Mouse (Mus musculus): ENCODE measurements around the gene Fancd2os. TPM values are rescaled to one million over a fixed set of nuclear protein-coding genes. Genes with fewer than 3 reads are reported as not detected.
A peak's percentile ranks its signal among the peaks of the same experiment; 100 is the strongest.

Fancd2os gene
- total RNA-seq, 2 experiments from 2014 or later: not detected

DNA sequence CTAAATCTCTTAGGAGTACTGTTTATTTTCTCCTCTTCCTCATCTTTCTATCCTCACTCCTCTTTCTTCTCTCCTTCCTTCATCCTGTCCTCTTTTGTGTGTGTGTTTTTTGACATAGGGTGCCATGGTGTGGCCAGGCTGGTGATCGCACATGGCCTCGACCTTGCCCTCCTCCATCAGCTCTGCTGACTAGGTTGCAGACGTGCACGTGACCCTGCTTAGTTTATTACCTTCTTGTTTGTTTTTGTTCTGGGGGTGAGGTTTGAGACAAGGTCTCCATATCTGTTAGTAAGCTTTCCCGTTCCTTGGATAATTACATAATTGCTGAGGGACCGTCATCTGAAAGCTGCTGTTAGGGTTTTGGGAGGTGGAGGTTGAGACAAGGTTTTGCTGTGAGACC lies 8.4 kb upstream of the Fancd2os start:
- intact Hi-C loops (cut with DNase I): no loop called here
- no peak for DNase-seq

GRCm38 (mm10) chr6:113605224-113605545 lies 4.7 kb upstream of the Fancd2os start:
- DNase-seq: no peak
- intact Hi-C loops (cut with DNase I): no loop called here

- peak; percentile 77 to 84 for DNase-seq
- intact Hi-C loops (cut with DNase I): no loop called here
Measured at GRCm38 (mm10) chr6:113604432-113605223, 4.1 kb upstream of the Fancd2os start, which contains the start of gene Brk1. Gene Brk1 (plus strand): TSS chr6:113604772.

- no peak for DNase-seq
- intact Hi-C loops (cut with DNase I): no loop called here
Measured at GRCm38 (mm10) chr6:113603993-113604392, 3.5 kb upstream of the Fancd2os start.

- intact Hi-C loops (cut with DNase I): no loop called here
- DNase-seq: no peak
Measured at GRCm38 (mm10) chr6:113602821-113603220, 2.3 kb upstream of the Fancd2os start.

GRCm38 (mm10) chr6:113599833-113600232 lies 682 bp downstream of the Fancd2os start:
- DNase-seq: no peak
- intact Hi-C loops (cut with DNase I): no loop called here

- intact Hi-C loops (cut with DNase I): no loop called here
- DNase-seq: no peak
Measured at GRCm38 (mm10) chr6:113597945-113598344, 2.6 kb downstream of the Fancd2os start.

DNA sequence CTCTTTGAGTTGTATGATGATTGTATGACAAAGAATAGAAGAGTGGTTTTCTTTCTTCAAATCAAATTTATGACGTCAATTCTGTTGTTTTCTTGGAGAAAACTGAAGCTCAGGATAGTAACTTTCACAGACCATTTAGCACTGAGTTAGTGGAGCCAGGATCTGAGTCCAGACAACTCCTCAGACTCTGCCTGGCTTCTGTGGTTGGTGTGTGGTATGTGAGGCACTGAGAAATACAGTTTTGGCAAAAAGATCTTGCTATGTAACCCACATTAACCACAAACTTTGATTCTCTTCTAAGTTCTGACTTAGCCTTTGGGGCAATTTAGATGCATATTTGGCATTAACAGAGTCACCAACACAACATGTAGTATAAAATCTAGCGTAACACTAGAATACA lies 7.9 kb downstream of the Fancd2os start:
- DNase-seq: no peak
- intact Hi-C loops (cut with DNase I): no loop called here

DNA sequence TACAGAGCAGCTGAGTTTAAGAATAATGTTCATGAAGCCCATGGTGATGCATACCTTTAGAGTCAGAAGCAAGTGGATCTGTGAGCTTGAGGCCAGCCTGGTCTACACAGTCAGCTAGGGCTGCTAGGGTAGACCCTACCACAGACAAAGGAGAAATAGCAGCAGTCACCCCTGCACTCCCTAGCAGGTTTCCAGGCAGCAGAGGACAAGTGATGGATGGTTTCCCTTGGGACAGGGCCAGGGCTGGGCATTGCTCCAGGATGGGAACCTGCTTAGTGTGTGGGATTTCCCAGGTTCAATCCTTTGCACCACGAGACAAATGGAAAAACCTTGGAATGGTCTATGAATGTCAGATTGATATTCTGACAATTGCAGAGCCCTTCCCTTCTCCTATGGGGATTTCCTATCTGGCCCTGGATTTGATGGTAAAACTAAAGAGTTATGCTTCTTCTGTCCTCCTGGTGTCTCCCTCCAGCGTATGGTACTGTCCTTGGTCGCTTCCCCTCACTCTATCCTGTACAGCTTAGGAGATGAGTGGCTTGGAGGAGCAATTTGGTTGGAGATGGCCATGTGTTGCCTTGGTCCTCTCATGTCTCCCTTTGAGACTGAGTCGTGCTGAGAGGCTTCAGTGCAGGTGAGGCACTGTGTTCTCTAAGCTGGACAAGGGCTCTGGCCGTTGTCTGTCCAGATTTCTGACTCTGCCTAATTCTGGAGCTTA lies 13.9 kb downstream of the Fancd2os start:
- no peak for DNase-seq
- intact Hi-C loops (cut with DNase I): no loop called here

- no peak for DNase-seq
- intact Hi-C loops (cut with DNase I): no loop called here
Measured at GRCm38 (mm10) chr6:113585065-113585464, 15.4 kb downstream of the Fancd2os start.

DNA sequence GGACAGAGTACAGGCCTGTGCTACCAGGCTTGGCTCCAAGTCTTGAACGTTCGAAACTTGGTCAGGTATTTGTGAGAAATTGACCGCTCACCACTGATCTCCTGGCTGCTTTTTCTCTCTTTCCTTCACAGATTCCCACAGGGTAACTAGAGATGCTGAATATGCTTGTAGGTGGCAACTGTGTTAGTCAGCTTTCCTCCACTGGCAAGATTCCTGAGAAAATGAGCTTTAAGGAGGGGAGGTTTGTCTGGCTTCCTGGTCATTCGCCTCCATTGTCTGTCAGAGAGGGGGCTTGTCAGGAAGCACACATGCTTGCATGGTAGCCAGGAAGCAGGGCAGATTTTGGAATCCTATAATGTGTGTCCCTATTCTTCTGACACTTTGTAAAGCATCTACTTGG lies 17.5 kb downstream of the Fancd2os start:
- no peak for DNase-seq
- intact Hi-C loops (cut with DNase I): no loop called here

DNA sequence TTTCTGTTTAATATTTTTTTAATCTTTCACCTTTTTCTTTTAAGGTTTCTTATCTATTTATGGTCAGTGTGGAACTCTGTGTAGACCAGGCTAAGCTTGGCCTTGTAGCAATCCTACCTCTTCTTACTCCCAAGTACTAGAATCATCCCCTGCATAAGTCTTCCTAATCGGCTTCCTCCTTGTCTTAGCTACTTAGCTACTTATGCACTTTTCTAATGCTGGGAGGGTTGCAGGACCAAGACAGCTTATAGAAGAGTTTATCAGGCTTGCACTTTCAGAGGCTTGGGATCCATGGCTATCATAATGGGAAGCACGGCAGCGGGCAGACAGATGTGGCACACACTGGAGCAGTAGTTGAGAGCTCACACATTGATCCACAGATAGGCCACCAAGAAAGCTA lies 21.2 kb downstream of the Fancd2os start:
- DNase-seq: no peak
- intact Hi-C loops (cut with DNase I): no loop called here

DNA sequence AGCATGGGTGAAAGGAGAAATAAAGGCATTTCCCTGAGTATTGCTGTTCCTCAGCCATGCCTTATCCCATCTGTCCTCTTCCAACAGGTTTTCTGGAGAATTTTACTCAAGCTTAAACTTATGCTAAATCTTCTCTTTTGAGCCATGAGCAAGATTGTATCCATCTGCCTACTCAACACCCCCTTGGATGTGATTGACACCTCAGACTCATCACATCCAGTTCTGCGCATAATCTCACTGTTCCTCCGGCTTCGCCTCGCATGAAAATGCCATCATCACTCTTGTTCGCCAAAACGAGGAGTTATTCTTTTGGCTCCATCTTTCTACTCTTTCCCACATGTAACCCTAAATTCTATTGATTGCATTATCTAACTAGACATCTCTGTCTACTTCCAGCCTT lies 24.5 kb downstream of the Fancd2os start:
- intact Hi-C loops (cut with DNase I): no loop called here
- no peak for DNase-seq

GRCm38 (mm10) chr6:113564557-113564956 lies 36.0 kb downstream of the Fancd2os start:
- no peak for DNase-seq
- intact Hi-C loops (cut with DNase I): no loop called here

DNA sequence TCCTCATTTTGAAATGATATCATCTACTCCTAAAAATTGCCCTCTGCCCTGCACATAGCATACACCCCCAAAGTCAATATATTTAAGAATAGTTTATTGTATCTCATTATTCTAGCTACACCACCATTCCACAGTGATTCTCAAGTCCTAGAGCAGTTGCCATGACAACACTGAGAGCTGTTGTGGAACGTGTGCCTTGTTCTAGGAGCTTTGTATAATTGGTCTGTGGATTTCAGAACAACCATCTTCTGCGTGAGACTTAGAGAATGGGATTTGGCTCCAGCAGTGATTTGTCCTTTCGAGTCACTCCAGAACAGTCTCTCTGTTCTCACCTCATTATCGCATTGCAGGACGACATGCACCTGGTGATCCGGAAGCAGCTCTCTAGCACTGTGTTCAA lies 40.8 kb downstream of the Fancd2os start:
- no peak for DNase-seq
- intact Hi-C loops (cut with DNase I): no loop called here

Other genes with a start within 250 kb of the Fancd2os start
- 10 to 100 TPM; 11.5 to 13.3 TPM for gene Tada3, start 222.8 kb downstream of the Fancd2os start, total RNA-seq (2021)
- 10 to 100 TPM; 49.1 to 50.7 TPM for gene Arpc4, start 222.6 kb downstream of the Fancd2os start, total RNA-seq (2021)
- under 1 TPM; 0.42 to 0.66 TPM for gene Ttll3, start 211.5 kb downstream of the Fancd2os start, total RNA-seq (2021)
- 1 to 10 TPM; 8.1 to 8.9 TPM for gene Rpusd3, start 181.4 kb downstream of the Fancd2os start, total RNA-seq (2021)
- 10 to 100 TPM in 1 of 2 experiments, 1 to 10 TPM in 1; 3.7 to 14.3 TPM for gene Cidec, start 165.0 kb downstream of the Fancd2os start, total RNA-seq (2021)
- 10 to 100 TPM; 24.8 to 27.9 TPM for gene Jagn1, start 158.1 kb downstream of the Fancd2os start, total RNA-seq (2021)
- gene Il17re, start 142.2 kb downstream of the Fancd2os start, total RNA-seq (2021): under 1 TPM; 0.13 to 0.15 TPM
- 1 to 10 TPM; 3.8 to 5.1 TPM for gene Il17rc, start 129.3 kb downstream of the Fancd2os start, total RNA-seq (2021)
- 10 to 100 TPM; 39.1 to 49.8 TPM for gene Creld1, start 117.4 kb downstream of the Fancd2os start, total RNA-seq (2021)
- not detected for gene Prrt3, start 98.8 kb downstream of the Fancd2os start, total RNA-seq (2021)
- 10 to 100 TPM; 52.9 to 55.7 TPM for gene Emc3, start 69.1 kb downstream of the Fancd2os start, total RNA-seq (2021)
- gene Fancd2, start 69.0 kb downstream of the Fancd2os start, total RNA-seq (2021): under 1 TPM; 0.20 to 0.30 TPM
- 10 to 100 TPM; 36.3 to 37.5 TPM for gene Brk1, start 4.1 kb upstream of the Fancd2os start, total RNA-seq (2021)
- gene Vhl, start 23.2 kb upstream of the Fancd2os start, total RNA-seq (2021): 1 to 10 TPM; 3.5 to 4.5 TPM
- gene Irak2, start 37.8 kb upstream of the Fancd2os start, total RNA-seq (2021): 1 to 10 TPM; 3.1 to 3.9 TPM
- 10 to 100 TPM; 30.5 to 39.6 TPM for gene Tatdn2, start 96.3 kb upstream of the Fancd2os start, total RNA-seq (2021)
- gene Ghrl, start 119.2 kb upstream of the Fancd2os start, total RNA-seq (2021): not detected
- 10 to 100 TPM; 61.1 to 64.3 TPM for gene Sec13, start 140.0 kb upstream of the Fancd2os start, total RNA-seq (2021)

Measured in gastrocnemius, postnatal 36 days (tissue).